Mouse (Mus musculus) cerebellum, adult 2 months (tissue): ENCODE data around the gene Rhbdf2. TPM values are rescaled to one million over a fixed set of nuclear protein-coding genes. Genes with fewer than 3 reads are reported as not detected.

Experiments used
- DNase-seq, 2 experiments: peaks; one replicate each; pipeline ENCODE4 v3.0.0; 2021
- H3K27ac ChIP-seq: fragments of 200-500 bp; 2 replicates; pipeline ENCODE4 v1.5.1; 2012; ENCODE audit warnings: low read length, control low read depth, inconsistent platforms; ENCODE audit not compliant: insufficient read depth
- H3K27me3 ChIP-seq: fragments of 200-500 bp; 2 replicates; pipeline ENCODE4 v1.6.1; 2012; ENCODE audit warnings: inconsistent platforms, mild to moderate bottlenecking, low read length, moderate library complexity; ENCODE audit not compliant: control insufficient read depth, insufficient read depth
- H3K4me1 ChIP-seq: fragments of 200-500 bp; 2 replicates; pipeline ENCODE4 v1.6.1; 2011; ENCODE audit warnings: low read length; ENCODE audit not compliant: control insufficient read depth, insufficient read depth
- H3K4me3 ChIP-seq: fragments of 200-500 bp; replicated peaks from 2 replicates; pipeline ENCODE3; 2011; ENCODE audit warnings: mild to moderate bottlenecking, low read depth, low read length, control low read depth; ENCODE audit not compliant: insufficient read depth
- CTCF ChIP-seq: fragments of 200-500 bp; IDR thresholded peaks from 2 replicates; pipeline ENCODE4 v1.5.1; 2011; ENCODE audit warnings: low read depth, mild to moderate bottlenecking, control low read depth, low read length, moderate library complexity, borderline replicate concordance; ENCODE audit not compliant: insufficient read depth
- POLR2A ChIP-seq: fragments of 200-500 bp; IDR thresholded peaks from 2 replicates; pipeline ENCODE4 v1.6.1; 2011; ENCODE audit warnings: low read length, control low read depth, borderline replicate concordance; ENCODE audit not compliant: insufficient read depth
- WGBS: fragments of 180-500 bp; shearing (Covaris S2); methylation state at CpG from one replicate; pipeline ENCODE4 v1.1.7; 2018; 5-methylcytosine and 5-hydroxymethylcytosine counted together
- polyA plus RNA-seq: library from polyadenylated mRNA; depleted of rRNA; stranded (reverse); fragments of >200 nt; gene quantifications from 2 replicates; pipeline ENCODE4 v1.2.3, GENCODE M21; 2012

Rhbdf2 gene
- polyA plus RNA-seq, 1 experiment = 1.9 TPM

DNA sequence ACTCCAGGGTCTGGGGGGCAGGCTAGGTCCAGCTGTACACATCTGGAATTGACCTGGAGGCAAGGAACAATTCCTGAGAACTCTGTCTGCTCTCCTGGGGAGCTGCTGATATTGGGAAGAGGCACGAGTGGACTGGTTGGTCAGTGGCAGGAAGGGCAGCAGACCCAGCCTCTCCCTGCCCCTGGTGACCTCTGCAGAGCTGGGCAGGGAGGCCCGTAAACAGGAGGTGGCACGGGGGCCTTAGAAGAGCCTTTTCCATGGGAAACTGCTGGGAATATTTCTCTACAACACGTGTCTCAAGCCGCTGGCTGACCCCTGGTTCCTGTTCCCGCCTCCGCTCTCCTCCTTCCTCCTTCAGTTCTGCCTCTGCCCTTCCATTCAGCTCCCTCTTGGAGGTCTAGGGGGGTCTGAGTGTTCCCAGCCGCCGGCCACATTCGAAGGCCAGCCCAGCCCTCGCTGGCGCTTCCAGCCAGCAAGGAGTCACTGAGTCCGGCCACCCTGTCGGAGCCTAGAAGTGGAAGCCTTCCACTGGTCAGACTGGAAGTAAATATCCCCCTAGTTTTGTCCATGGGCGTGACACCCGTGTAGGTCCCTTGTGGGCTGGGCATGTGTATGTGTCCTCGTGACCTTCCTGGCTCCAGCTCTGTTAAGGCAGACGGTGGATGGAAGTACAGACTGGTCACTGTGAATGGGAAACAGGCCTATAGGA is 21.5 kb upstream of the Rhbdf2 start:
- Histone ChIP-seq H3K4me1 (peaks cover 31% of the 10 kb centered on the region), H3K27ac (no peak overlapping the region), H3K27me3 (no peaks in the 10 kb centered on the region), H3K4me3 (no peak overlapping the region)
- no peak for DNase-seq
- no peak for TF ChIP-seq POLR2A
- no peak for TF ChIP-seq CTCF
- WGBS = 75% methylated on average over 18 of the region's 18 CpGs

DNA sequence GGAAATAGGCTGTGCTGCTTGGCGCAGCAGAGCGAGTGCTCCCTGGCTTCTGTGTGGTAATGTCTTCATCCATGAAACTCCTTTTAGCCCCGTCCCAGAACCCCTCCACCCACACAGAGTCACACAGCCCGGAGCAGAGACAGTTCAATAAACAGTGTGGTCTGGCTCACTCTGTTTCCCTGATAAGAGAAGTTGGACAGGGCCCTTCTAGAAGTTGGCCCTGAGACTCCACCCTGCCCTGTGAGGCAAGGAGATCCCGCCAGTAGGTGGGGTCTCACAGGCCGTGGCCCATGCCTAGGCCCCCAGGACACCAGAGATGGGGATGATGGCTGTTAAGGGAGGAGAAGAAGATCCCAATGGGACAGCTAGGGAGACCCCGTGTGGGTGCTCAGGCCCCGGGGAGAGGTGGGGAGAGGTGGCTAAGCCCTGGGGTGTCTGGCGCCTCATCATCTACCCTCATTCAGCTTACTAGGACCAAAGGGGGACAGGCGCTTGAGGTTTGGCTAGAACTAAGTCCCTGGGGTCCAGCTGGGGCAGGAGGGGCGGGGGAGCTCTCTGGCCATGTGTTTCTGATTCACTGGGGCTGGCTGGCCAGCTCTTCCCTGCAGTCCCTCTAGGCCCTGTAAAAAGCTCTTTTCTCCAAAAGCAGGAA is 20.6 kb upstream of the Rhbdf2 start:
- WGBS = 62% methylated on average over 11 of the region's 11 CpGs
- Histone ChIP-seq H3K4me3 (no peak overlapping the region), H3K4me1 (peaks cover 29% of the 10 kb centered on the region), H3K27ac (no peak overlapping the region), H3K27me3 (no peaks in the 10 kb centered on the region)
- DNase-seq = no peak
- no peak for TF ChIP-seq POLR2A
- TF ChIP-seq CTCF = no peak

DNA sequence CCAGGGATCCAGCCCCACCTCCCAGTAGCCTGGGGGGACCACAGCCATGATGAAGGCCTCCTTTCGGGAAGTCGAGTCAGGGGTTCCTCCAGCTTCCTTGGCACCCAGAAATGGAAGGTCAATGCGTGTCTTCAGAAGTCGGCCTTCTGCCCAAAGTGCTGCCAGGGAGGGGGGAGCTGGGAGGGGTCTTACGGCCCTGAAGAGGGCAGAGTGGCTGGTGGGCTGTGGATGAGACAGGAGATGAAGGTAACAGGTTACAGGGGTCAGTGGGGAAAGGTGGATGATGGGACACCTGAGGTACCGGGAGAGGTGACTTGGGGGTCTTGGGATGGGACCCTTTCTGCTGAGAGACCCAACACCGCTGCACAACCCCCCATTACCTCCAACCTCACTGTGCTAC is 20.0 kb upstream of the Rhbdf2 start:
- WGBS = 86% methylated on average over 7 of the region's 7 CpGs

DNA sequence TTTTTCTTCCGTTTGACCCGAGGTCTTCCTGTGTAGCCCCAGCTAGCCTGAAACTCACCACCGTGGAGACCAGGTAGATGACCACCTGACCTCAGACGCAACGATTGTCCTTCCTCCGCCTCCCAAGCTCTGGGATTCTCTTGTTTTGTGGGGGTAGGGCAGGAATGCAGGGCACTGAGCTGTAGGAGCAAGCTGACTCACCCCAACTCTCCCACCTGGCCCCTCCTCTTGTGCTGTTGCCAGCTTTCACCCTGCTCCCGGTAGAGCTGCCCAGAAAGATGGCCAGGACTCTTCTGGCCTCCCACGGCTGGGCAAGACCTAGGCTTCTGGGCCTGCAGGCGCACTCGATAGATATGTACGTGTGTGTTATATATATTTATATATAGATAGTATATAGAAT is 19.3 kb upstream of the Rhbdf2 start:
- Histone ChIP-seq H3K27me3 (no peaks in the 10 kb centered on the region), H3K4me3 (no peak overlapping the region), H3K27ac (no peak overlapping the region), H3K4me1 (peaks cover 17% of the 10 kb centered on the region)
- DNase-seq = peak in 1 of 2 experiments; percentile 16
- TF ChIP-seq POLR2A = no peak
- no peak for TF ChIP-seq CTCF
- WGBS = 63% methylated on average over 11 of the region's 11 CpGs

More for the DNA sequence above, 20.0 kb upstream of the Rhbdf2 start:
- H3K27me3 ChIP-seq = no peaks in the 10 kb centered on the region
- no peak overlapping the region for H3K27ac ChIP-seq
- peaks cover 22% of the 10 kb centered on the region for H3K4me1 ChIP-seq
- H3K4me3 ChIP-seq = no peak overlapping the region
- DNase-seq = peak in 1 of 2 experiments; percentile 12
- TF ChIP-seq POLR2A = no peak
- no peak for TF ChIP-seq CTCF

DNA sequence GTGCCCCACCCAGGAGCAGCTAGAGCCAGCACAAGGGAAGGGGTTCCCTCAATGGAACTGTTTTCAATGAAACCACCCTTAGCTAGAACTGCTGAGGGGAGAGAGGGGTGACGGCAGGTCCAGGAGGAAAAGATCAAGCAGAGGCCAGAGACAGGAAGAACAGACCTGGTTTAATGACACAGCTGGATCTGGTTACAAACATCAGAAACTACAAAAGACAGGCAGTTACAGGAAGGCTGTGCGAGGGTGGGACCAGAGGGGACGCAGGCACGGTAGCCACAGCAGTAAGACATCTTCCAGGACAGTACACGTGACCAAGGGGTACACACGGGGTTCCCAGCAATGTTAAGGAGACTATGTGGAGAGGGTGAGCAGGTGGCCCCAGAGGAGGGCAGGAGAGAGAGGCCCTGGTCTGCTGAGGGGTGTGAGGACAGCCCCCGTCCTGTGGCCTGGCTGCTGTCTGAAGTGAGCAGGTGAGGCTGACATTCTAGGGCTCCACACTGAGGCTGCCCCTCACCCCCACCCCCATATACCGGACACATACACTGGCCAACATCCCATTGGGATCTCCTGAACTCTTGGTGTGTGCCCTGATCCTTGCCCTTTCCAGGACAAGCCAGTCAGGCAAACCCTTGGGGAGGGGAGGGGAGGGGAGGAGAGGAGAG is 18.8 kb upstream of the Rhbdf2 start:
- Histone ChIP-seq H3K27ac (no peak overlapping the region), H3K4me1 (peaks cover 14% of the 10 kb centered on the region), H3K27me3 (no peaks in the 10 kb centered on the region), H3K4me3 (no peak overlapping the region)
- WGBS = 88% methylated on average over 8 of the region's 8 CpGs
- peak in 1 of 2 experiments; percentile 8 for DNase-seq
- no peak for TF ChIP-seq CTCF
- no peak for TF ChIP-seq POLR2A

DNA sequence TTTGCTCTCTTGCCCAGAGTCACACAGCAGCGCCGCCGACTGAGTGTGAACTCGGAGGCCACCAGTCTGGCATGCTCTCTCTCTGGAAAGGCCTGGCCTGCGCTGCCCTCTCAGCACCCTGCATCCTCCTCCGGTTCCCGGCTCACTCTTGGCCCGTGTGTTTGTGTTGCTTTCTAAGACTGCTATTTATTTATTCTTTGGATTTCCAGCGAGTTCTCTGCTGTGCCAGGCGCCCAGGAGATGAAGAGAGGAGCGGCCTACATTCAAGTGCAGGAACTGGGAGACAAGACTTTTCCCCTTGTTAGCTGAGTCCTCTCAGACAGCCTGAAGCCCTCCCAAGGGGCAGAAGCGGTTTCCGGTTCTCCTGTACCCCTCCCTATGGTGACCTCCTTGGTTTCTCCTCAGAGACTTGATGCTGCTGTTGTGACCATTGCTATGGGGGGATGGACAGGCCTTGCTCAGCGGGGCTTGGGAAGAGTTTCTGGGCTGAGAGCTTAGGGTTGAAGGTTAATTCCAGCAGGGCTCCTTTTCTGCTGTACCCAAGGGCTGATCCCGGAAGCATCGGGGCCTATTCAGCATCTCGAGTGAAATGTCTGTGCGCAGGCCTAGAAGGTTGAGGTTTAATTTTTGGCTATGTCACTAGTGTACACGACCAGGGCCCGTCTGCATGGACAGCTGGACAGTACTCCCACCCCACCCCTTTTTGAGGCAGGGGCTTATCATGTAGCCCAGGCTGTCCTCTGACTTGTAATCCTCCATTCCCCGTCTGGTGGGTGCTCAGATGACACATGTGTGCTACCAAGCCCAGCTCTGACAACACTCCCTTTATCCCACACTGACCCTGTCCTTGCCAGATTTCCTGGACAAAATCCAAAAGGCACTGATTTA is 17.6 kb upstream of the Rhbdf2 start:
- WGBS = 47% methylated on average over 21 of the region's 21 CpGs
- TF ChIP-seq CTCF (no peak), POLR2A (no peak)
- DNase-seq = peak; percentile 17 to 49
- Histone ChIP-seq H3K27ac (0 out of 2 replicates have a peak overlapping the region, but pooled peaks have one; percentile 10), H3K4me3 (no peak overlapping the region), H3K27me3 (no peaks in the 10 kb centered on the region), H3K4me1 (peaks cover 14% of the 10 kb centered on the region)

DNA sequence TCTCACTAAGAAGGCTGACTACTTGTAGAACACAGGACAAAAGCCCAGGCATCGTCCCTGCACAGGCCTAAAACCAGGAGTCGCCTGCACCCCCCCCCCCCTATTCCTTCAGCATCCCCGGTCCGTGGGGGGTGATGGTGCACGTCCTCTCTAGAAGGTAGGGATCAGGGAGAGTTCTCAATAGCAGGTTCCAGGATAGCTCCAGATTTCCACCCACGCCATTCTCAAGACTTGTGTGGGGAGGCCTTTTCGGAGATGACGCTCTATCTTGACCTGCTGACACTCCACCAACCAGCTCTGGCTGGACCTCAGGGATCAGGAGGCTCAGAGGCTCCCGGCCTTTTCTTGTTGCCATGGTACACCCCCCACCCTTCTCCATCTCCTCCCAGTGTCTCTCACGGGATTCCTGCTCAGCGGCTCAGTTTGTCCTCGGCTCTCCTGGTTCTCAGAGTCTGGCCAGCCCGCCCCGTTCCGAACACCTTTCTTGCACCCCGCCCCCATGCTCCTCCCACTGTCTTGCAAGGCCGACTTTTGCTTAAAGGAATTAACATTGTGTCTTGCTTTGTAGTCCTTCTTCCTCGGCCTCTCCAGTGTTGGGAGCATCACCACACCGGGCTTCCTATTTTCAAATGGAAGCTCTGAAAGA is 16.9 kb upstream of the Rhbdf2 start:
- WGBS = 18% methylated on average over 19 of the region's 19 CpGs
- no peaks in the 10 kb centered on the region for H3K27me3 ChIP-seq
- DNase-seq = peak; percentile 52 to 66
- peak overlapping the region; percentile 39 for H3K4me3 ChIP-seq
- H3K4me1 ChIP-seq = peaks cover 14% of the 10 kb centered on the region
- H3K27ac ChIP-seq = peak overlapping the region; percentile 44; the same call in 1 of the 2 replicates
- no peak for TF ChIP-seq CTCF
- no peak for TF ChIP-seq POLR2A
